Mouse (Mus musculus) adrenal gland, postnatal 14 days (tissue): Measurements from ENCODE around the gene Cep57l1. TPM values are rescaled to one million over a fixed set of nuclear protein-coding genes. Genes with fewer than 3 reads are reported as not detected.

Experiments used
- DNase-seq: peaks from one replicate; pipeline ENCODE4 v3.0.0; 2021; ENCODE audit warnings: mixed read lengths
- microRNA-seq, 2 experiments: library from miRNA; unstranded; fragments of <30 nt; microRNA quantifications; one replicate each; pipeline ENCODE4 v1.2.0; 2021
- total RNA-seq: library from RNA; stranded (reverse); gene quantifications from 2 replicates; pipeline ENCODE4 v1.2.3, GENCODE M21; 2021

Gene Cep57l1
- total RNA-seq, 1 experiment from 2014 or later: 9.3 TPM

DNA sequence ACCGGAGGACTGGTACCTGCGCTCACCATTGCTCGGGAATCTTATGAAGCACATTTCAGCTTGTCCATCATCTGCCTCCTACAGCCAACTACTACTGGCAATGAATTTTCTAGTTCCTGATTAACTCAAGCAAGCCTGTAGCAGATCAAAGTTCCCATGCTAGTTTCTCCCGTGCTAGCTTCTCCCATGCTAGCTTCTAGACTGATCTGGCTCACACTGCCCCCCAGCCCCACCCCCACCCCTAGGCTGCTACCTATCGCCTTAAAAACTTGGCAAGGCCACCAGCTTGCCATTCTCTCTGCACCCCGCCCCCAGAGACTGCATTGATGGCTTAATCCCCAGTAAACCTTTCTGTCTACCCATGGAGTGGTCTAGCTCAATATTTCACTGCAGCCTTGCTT is 133.0 kb downstream of the Cep57l1 start:
- no peak for DNase-seq

DNA sequence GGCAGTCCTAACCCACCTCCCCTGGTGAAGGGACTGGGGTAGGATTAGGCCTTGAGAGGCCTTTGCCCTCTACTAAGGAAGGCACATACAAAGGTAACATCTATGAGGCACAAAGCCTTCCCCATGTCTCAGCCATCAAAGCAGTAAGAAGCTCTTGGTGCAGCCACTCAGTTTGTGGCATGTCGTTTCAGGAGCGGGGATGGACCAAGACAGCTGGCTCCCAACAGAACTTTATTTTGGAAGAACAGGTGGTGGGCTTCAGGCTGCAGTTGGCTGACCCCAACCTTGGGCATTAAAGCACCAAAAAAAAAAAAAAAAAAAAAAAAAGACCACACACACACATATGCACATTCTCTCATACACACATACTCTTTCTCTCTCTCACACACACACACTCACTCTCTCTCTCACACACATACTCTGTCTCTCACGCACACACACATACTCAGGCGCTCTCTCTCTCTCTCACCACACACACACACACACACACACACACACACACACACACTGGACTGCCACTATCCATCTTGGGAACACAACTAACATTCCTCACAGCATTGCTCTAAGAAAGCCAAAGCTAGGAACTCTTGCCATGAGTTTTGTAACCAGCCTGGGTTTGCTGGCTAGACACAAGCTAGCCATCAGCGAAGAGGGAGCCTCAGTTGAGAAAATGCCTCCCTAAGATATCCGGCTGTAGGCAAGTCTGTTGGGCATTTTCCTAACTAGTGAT is 133.7 kb downstream of the Cep57l1 start:
- DNase-seq: no peak

DNA sequence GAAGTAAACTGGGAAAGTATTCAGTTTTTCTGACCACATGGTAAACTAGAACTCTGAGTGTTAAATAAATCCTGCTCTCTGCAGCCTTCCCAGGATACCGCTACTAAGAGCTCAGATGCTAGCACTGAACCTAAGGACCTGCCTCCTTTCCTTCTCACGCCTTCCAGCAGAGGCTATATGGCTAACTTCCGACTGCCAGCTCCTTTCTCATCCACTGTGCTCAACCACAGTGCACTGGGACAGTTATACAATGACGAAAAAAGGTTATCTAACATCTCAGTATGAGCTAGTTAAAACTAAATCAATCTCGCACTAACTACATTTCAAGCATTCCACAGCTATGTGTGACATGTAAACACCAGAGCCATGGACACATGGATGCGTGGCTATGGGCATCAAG is 134.4 kb downstream of the Cep57l1 start:
- no peak for DNase-seq

DNA sequence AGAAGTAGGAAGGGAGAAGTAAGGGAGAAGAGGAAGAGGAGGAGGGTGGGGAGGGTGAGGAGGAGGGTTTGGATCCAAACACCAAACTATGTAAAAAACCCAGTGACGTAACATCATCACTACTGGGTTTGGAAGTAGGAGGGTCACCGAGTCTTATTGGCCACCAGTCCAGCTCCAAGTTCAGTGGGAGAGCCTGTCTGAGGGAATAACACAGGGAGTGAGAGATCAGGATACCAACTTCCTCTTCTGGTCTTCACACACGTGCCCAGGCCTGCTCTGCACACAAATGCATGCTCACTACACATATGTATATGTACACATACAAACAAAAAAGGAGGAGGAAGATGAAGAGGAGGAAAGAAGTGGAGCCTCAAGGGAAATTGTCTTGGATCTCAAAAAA is 135.3 kb downstream of the Cep57l1 start:
- DNase-seq: no peak

DNA sequence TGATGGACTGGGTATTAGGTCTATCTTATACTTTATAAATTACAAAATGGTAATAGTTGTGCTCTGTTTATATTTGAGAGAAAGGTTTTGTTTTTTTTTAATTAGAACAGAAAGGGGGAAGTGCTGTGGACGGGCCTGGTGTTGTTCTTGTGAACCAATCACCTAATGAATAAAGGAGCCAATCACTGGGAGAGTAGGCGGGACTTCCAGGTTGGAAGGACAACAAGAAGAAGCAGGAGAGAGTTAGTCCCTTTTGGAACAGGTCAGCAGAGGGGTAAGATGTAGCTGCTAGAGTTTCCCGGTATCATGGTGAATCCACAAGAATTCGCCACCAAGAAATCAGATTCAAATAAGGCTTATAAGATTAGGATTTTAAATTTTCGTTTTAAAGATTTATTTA is 139.5 kb downstream of the Cep57l1 start:
- no peak for DNase-seq

Small RNAs within 50 kb of the gene (microRNA-seq; reads per million reads assigned to microRNA genes)
- 0 reads per million in 2 experiments for gene Mir3473b

Other genes starting within 250 kb of the Cep57l1 start
- gene Ccdc162, start 93.2 kb downstream of the Cep57l1 start, total RNA-seq: 0.56 and 0.82 TPM in 2 replicates
- gene Sesn1, start 64 bp upstream of the Cep57l1 start, total RNA-seq: 19.0 and 32.0 TPM in 2 replicates
- 0.74 and 1.4 TPM in 2 replicates for gene Armc2, start 208.6 kb upstream of the Cep57l1 start, total RNA-seq